Mouse (Mus musculus): ENCODE measurements around the gene Rassf6. TPM values are rescaled to one million over a fixed set of nuclear protein-coding genes. Genes with fewer than 3 reads are reported as not detected.
A peak's percentile ranks its signal among the peaks of the same experiment; 100 is the strongest.

The Rassf6 gene
- polyA plus RNA-seq (2015; fragmentation: Nextera tagmentation; extraction: Ambion mirVana) = 4.8 and 5.5 TPM in 2 replicates

DNA sequence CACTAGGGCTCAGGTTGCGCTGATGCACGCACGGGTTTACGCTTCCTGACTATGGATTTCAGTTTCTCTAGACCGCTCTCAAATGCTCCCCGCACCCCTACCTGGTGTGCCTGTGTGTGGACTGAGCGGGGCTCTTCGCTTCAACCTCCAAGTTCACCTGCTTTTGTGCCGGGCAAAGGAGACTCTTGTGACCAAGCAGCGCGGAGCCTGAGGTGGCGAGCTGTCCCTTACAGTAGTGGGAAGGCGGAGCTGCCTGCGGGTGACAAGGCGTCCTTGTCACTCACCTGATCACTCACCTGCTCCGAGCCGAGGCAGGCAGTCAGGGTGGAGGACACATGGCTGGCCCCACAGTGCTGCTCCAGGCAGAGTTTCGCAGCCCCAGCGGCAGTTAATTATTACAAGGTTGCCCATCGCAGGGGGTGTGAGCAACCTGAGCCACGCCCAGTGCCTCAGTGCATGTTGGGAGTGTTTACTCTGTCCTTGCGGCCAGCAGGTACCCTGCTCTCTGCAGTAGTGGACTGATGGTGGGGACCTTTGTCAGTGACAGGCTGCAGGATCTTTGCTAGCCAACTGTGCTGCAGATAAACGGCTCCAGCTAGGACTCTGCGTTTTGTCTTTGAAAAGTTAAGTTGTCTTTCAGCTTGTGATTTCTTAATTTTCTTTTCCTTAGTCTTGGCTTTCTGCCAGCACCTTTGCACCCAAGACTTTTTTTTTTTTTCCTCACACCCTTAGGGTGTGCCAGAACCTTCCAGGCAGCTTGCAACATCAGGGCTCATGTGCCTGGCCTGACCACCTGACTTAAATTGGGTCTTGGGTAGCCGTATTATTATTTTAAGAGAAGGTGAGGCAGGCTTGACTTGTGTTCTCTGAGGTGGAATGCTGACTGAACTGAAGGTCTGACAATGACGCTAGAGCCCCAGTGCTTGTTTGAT lies at the start of gene Rassf6:
Rassf6 (minus strand) TSS at position 372 of the 932 bp plus-strand sequence.
- Histone ChIP-seq H3K27me3 (no peaks in the 10 kb centered on the region), H3K4me3 (replicated peaks) (peak within 1 kb of the TSS; percentile 46), H3K9ac (peak within 1 kb of the TSS; percentile 30; the same call in 1 of the 2 replicates), H3K4me2 (peak within 1 kb of the TSS; percentile 56), H3K36me3 (replicated peaks) (no peaks in the 10 kb centered on the region), H3K27ac (replicated peaks) (peak within 1 kb of the TSS; percentile 73), H3K9me3 (replicated peaks) (no peaks in the 10 kb centered on the region), H3K4me1 (replicated peaks) (no peaks in the 10 kb centered on the region)
- 9% methylated on average over 26 of the region's 26 CpGs for WGBS (ENCODE audit: insufficient replicate concordance)
- ATAC-seq (ENCODE audit: insufficient read depth) = peak; percentile 89

DNA sequence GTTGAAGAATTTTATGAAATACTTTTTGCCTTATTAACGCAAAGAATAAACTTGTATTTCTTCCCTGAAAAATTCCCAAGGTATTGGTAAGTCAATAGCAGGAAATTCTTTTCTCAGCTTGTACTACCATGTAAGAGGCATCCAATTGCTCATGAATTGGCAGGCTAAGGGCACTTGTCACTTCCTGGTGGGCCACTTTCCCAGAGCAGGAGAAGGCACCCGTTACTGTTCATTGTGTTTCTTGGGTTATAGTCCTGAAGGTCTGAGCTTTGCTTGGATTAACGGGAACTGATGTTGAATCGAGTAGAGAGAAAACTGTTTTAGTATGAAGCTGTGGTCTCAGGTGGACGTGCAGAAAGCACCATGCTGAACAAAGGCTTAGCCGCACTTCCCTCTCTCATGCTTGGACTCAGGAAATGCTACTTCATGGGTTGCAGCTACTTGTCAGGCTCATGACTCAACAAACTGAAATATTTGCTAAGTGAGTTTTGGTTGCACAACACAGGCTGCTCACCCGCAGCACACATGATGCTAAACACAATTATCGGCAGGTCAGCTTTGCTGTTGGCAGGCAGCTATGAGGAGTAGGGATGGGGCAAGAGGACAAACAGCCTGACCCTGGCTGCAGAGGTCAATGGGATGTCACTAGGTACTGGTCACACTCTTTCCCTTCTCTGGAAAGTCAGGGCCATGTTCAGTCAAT lies 49.1 kb upstream of the Rassf6 start:
- Histone ChIP-seq H3K4me1 (replicated peaks) (no peaks in the 10 kb centered on the region), H3K27ac (replicated peaks) (0 out of 2 replicates have a peak overlapping the region, but pooled peaks have one; percentile 45), H3K9me3 (replicated peaks) (no peaks in the 10 kb centered on the region), H3K4me2 (no peak overlapping the region), H3K27me3 (no peaks in the 10 kb centered on the region), H3K9ac (no peak overlapping the region), H3K4me3 (replicated peaks) (no peak overlapping the region), H3K36me3 (replicated peaks) (no peaks in the 10 kb centered on the region)
- WGBS (ENCODE audit: insufficient replicate concordance) = 34% methylated on average over 8 of the region's 8 CpGs
- peak; percentile 85 for ATAC-seq (ENCODE audit: insufficient read depth)

DNA sequence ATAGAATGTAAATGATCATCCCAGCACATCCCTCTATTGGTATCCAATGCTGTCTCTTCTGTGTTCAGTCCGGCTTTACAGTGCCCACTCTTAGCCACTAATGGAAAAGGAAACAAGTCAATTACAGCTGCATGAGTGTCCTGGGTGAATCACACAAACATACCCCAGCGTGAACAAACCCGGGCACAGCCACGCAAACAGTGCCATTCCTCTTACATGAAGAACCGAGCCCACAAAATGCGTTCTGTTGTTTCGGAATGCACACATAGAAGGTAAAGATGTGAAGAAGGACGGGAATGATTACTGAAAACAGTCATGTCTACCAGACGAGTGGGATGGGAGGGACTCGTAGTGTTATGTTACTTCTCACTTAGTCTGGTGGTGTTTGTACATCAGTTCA lies 47.5 kb upstream of the Rassf6 start:
- Histone ChIP-seq H3K9me3 (replicated peaks) (no peaks in the 10 kb centered on the region), H3K4me3 (replicated peaks) (no peak overlapping the region), H3K27ac (replicated peaks) (no peak overlapping the region), H3K27me3 (no peaks in the 10 kb centered on the region), H3K36me3 (replicated peaks) (no peaks in the 10 kb centered on the region), H3K9ac (no peak overlapping the region), H3K4me1 (replicated peaks) (no peaks in the 10 kb centered on the region), H3K4me2 (no peak overlapping the region)
- no peak for ATAC-seq (ENCODE audit: insufficient read depth)
- WGBS (ENCODE audit: insufficient replicate concordance) = 77% methylated on average over 10 of the region's 10 CpGs

DNA sequence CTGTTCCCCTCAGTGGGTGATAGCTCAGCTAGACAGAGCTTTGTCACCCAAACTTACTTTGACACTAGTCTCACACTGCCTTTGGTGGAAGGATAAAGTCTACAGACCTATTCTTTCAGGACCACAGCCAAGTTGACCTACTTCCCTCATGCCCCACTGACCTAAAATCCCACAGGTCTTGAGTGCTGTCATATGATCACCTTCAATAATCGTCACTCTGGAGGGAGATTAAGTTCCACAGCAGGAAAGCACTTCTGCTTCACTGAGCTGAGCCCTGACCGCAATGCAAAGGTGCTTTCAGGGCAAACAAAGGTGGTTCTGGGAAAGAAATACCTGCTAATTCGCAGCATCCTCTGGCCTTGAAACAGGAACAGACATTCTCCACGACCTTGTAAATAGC lies 44.5 kb upstream of the Rassf6 start:
- Histone ChIP-seq H3K9ac (no peak overlapping the region), H3K27ac (replicated peaks) (no peak overlapping the region), H3K36me3 (replicated peaks) (no peaks in the 10 kb centered on the region), H3K4me2 (no peak overlapping the region), H3K4me3 (replicated peaks) (no peak overlapping the region), H3K9me3 (replicated peaks) (no peaks in the 10 kb centered on the region), H3K27me3 (no peaks in the 10 kb centered on the region), H3K4me1 (replicated peaks) (no peaks in the 10 kb centered on the region)
- 42% methylated on average over 4 of the region's 4 CpGs for WGBS (ENCODE audit: insufficient replicate concordance)
- no peak for ATAC-seq (ENCODE audit: insufficient read depth)

DNA sequence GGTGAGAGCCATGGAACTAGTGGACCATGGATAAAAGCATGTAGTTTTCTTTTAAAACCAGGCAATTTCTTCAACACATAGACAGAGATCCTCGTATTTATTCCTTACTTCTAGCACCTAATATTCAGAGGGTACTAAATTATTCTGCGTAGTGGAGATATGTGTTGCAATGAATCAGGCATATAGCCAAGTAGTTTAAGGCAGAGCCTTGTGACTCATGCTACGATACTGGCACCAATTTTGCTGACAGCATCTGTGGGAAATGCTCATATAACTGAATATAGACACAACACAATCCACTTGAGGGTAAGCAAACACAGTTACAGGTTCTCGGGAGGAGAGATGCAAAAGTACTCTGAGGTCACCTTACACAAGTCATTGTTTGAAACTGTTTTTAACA lies 41.4 kb upstream of the Rassf6 start:
- ATAC-seq (ENCODE audit: insufficient read depth) = no peak
- 58% methylated on average over 4 of the region's 4 CpGs for WGBS (ENCODE audit: insufficient replicate concordance)

DNA sequence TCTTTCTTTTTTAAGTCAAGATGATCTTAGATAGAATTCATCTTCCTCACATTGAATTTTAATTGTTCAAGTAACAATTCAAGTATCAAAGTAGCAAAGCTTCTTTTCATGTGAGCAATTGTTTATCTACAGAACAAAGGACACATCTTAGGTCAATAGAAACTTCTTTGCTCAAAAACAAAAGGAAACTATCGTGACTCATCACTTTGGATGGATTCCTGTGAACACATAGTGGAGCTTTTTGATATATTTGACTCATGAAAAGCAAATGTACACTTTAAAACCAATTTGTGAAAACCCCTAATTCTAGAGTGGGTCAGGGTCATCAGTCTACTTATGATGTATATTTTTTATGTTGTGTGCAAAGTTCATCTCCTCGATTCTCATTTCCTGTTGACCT lies 37.1 kb upstream of the Rassf6 start:
- no peak for ATAC-seq (ENCODE audit: insufficient read depth)
- Histone ChIP-seq H3K27me3 (no peaks in the 10 kb centered on the region), H3K4me3 (replicated peaks) (no peak overlapping the region), H3K9me3 (replicated peaks) (no peaks in the 10 kb centered on the region), H3K9ac (no peak overlapping the region), H3K4me1 (replicated peaks) (no peaks in the 10 kb centered on the region), H3K36me3 (replicated peaks) (no peaks in the 10 kb centered on the region), H3K27ac (replicated peaks) (no peak overlapping the region), H3K4me2 (no peak overlapping the region)
- WGBS (ENCODE audit: insufficient replicate concordance) = 53% methylated on average over 2 of the region's 2 CpGs

More for the DNA sequence above, 41.4 kb upstream of the Rassf6 start:
- no peak overlapping the region for H3K9ac ChIP-seq
- no peaks in the 10 kb centered on the region for H3K36me3 ChIP-seq (replicated peaks)
- H3K27me3 ChIP-seq = no peaks in the 10 kb centered on the region
- no peaks in the 10 kb centered on the region for H3K9me3 ChIP-seq (replicated peaks)
- no peak overlapping the region for H3K27ac ChIP-seq (replicated peaks)
- H3K4me2 ChIP-seq = no peak overlapping the region
- no peak overlapping the region for H3K4me3 ChIP-seq (replicated peaks)
- no peaks in the 10 kb centered on the region for H3K4me1 ChIP-seq (replicated peaks)

DNA sequence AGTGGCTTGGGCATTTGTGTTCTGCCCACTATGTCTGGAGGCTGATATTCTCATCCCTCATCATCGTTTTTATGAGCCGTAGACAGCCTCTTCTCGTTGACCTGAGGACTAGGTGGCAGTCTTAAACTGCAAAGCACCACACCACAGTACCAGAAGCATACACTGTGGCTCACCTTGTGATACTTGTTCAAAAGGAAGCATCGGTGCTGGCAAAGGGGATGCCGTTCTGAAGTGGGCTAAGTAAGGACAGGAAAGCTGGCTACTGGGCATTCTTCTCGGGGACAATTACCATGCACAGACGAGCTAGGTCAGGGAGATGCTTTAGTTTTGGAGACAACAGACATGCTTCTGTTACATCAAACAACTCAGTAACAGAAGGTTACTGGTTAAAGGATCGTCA lies 21.4 kb upstream of the Rassf6 start:
- WGBS (ENCODE audit: insufficient replicate concordance) = 49% methylated on average over 8 of the region's 8 CpGs
- Histone ChIP-seq H3K27me3 (no peaks in the 10 kb centered on the region), H3K27ac (replicated peaks) (no peak overlapping the region), H3K4me3 (replicated peaks) (no peak overlapping the region), H3K4me1 (replicated peaks) (no peaks in the 10 kb centered on the region), H3K9ac (no peak overlapping the region), H3K4me2 (no peak overlapping the region), H3K36me3 (replicated peaks) (no peaks in the 10 kb centered on the region), H3K9me3 (replicated peaks) (no peaks in the 10 kb centered on the region)
- no peak for ATAC-seq (ENCODE audit: insufficient read depth)

DNA sequence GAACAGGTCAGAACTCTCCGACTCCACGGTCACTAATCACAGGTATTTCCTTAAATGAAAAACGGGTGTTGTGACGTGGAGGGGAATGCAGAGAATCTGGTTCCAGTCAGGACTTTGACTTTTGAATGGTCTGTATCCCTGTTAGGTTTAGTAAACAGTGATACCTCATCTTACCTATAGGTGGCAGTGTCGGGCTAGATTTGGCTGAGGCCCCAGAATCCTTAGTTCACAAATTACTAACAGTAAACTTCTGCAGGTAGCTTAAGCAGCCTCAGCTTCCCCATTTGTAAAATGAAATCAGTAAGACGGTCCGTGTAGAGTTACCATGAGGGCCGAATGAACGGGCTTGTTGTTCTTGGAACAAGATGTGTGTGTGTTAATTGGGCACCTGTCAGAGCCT lies 21.0 kb upstream of the Rassf6 start:
- no peak overlapping the region for H3K9ac ChIP-seq
- H3K4me1 ChIP-seq (replicated peaks) = no peaks in the 10 kb centered on the region
- H3K4me3 ChIP-seq (replicated peaks) = no peak overlapping the region
- no peaks in the 10 kb centered on the region for H3K9me3 ChIP-seq (replicated peaks)
- WGBS (ENCODE audit: insufficient replicate concordance) = 11% methylated on average over 9 of the region's 9 CpGs
- no peaks in the 10 kb centered on the region for H3K27me3 ChIP-seq
- H3K4me2 ChIP-seq = no peak overlapping the region
- H3K27ac ChIP-seq (replicated peaks) = no peak overlapping the region
- ATAC-seq (ENCODE audit: insufficient read depth) = no peak
- H3K36me3 ChIP-seq (replicated peaks) = no peaks in the 10 kb centered on the region

DNA sequence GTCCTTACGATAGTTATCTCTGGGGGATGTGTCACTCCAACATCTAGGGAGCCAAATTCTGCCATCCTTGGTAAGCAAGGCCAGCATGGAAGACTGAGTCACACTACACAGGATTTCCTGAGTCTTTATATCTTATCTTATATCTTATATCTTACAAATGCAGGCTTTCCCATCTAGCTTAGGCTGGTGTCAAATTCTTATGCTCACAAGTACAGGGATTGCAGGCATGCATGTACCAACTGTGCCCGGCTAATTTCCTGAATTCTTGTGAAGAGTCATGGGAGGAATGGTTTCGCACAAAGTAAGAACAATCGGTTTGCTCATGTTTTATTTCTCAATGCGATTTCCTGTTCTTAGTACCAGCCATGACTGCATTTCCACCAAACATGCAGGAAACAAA lies 20.0 kb upstream of the Rassf6 start:
- Histone ChIP-seq H3K27ac (replicated peaks) (no peak overlapping the region), H3K36me3 (replicated peaks) (no peaks in the 10 kb centered on the region), H3K27me3 (no peaks in the 10 kb centered on the region), H3K9me3 (replicated peaks) (no peaks in the 10 kb centered on the region), H3K4me3 (replicated peaks) (no peak overlapping the region), H3K4me2 (no peak overlapping the region), H3K9ac (no peak overlapping the region), H3K4me1 (replicated peaks) (no peaks in the 10 kb centered on the region)
- WGBS (ENCODE audit: insufficient replicate concordance) = 47% methylated on average over 5 of the region's 5 CpGs
- no peak for ATAC-seq (ENCODE audit: insufficient read depth)

DNA sequence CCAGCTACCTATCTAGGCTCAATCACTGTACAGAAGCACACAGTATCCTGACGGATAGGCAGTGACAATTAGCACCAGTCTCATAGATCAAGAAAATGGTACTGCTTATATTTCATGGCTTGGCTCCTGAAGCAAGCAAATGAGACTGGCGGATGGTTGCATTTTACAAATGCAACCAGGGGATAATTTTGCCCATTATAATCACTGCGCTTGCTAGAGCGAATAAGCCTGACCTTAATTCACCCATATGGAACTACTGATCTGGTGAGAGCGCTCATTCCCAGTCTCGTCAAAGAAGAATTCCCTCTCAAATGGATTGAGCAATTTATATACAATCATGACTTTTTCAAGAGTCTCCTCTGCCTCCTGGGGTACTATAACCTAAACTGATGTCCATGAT lies 16.2 kb upstream of the Rassf6 start:
- no peaks in the 10 kb centered on the region for H3K36me3 ChIP-seq (replicated peaks)
- no peaks in the 10 kb centered on the region for H3K27me3 ChIP-seq
- H3K4me2 ChIP-seq = no peak overlapping the region
- WGBS (ENCODE audit: insufficient replicate concordance) = 76% methylated on average over 6 of the region's 6 CpGs
- no peak for ATAC-seq (ENCODE audit: insufficient read depth)
- no peak overlapping the region for H3K27ac ChIP-seq (replicated peaks)
- H3K4me3 ChIP-seq (replicated peaks) = no peak overlapping the region
- H3K9me3 ChIP-seq (replicated peaks) = no peaks in the 10 kb centered on the region
- H3K4me1 ChIP-seq (replicated peaks) = no peaks in the 10 kb centered on the region
- H3K9ac ChIP-seq = no peak overlapping the region

DNA sequence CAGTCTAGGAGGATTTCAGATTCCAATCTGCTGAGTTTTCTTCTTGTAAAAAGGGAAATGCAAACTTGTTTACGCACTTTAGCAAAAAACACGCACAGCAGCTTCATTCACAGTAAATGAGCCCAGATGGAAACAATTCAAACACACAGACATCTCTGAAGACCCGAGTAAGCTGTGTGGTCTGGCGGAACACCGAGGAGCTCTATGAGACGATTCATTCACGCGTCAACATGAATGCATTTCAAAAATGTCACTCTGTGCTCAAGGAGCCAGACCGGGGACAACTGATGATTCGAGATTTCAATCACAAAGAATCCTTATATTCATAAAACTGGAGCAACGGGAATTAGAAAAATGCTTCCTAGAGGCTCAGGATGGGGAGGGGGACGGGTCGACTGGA lies 15.4 kb upstream of the Rassf6 start:
- H3K36me3 ChIP-seq (replicated peaks) = no peaks in the 10 kb centered on the region
- no peak overlapping the region for H3K4me2 ChIP-seq
- WGBS (ENCODE audit: insufficient replicate concordance) = 70% methylated on average over 13 of the region's 13 CpGs
- H3K27me3 ChIP-seq = no peaks in the 10 kb centered on the region
- no peak overlapping the region for H3K4me3 ChIP-seq (replicated peaks)
- no peak overlapping the region for H3K27ac ChIP-seq (replicated peaks)
- no peaks in the 10 kb centered on the region for H3K9me3 ChIP-seq (replicated peaks)
- no peaks in the 10 kb centered on the region for H3K4me1 ChIP-seq (replicated peaks)
- no peak for ATAC-seq (ENCODE audit: insufficient read depth)
- H3K9ac ChIP-seq = no peak overlapping the region

Measured in liver, embryonic 15.5 days (tissue).